Mouse (Mus musculus): ENCODE results near the gene Mpv17l2. TPM values are rescaled to one million over a fixed set of nuclear protein-coding genes. Genes with fewer than 3 reads are reported as not detected.

Mpv17l2 gene
- polyA plus RNA-seq, 1 experiment from 2014 or later, result 88.8 TPM

GRCm38 (mm10) chr8:70752000-70752764 is 8.6 kb downstream of the Mpv17l2 start:
- no peak overlapping the region for H3K4me2 ChIP-seq (replicated peaks; ENCODE audit: low read depth, low read length)

GRCm38 (mm10) chr8:70750128-70750680 is 10.5 kb downstream of the Mpv17l2 start:
- H3K4me1 ChIP-seq (ENCODE audit: insufficient read depth, low read depth, low read length), result peaks cover 10% of the 10 kb centered on the region; the same call in 1 of the 2 replicates
- H3K9ac ChIP-seq (replicated peaks; ENCODE audit: low read depth), result no peak overlapping the region
- H3K9me3 ChIP-seq (ENCODE audit: low read length), result no peaks in the 10 kb centered on the region
- H3K4me3 ChIP-seq (ENCODE audit: low read depth, low read length), result no peak overlapping the region
- ATAC-seq (no peak), DNase-seq (ENCODE audit: low spot score) (no peak)
- WGBS, result 82% methylated on average over 13 of the region's 13 CpGs
- peaks cover 4% of the 10 kb centered on the region; the same call in 1 of the 2 replicates for H3K27me3 ChIP-seq (replicated peaks; ENCODE audit: insufficient read depth, low read length)
- TF ChIP-seq EP300 (IDR thresholded peaks at IDR 0.05) (no peak), CTCF (IDR thresholded peaks at IDR 0.05) (no peak)
- no peak overlapping the region for H3K27ac ChIP-seq (ENCODE audit: low read length)
- no peaks in the 10 kb centered on the region for H3K36me3 ChIP-seq (ENCODE audit: insufficient read depth, low read length)
- no peak overlapping the region for H3K4me2 ChIP-seq (replicated peaks; ENCODE audit: low read depth, low read length)

More at GRCm38 (mm10) chr8:70752000-70752764, 8.6 kb downstream of the Mpv17l2 start:
- Histone ChIP-seq H3K27ac (ENCODE audit: low read length) (peak overlapping the region; percentile 97), H3K9ac (replicated peaks; ENCODE audit: low read depth) (no peak overlapping the region), H3K4me3 (ENCODE audit: low read depth, low read length) (no peak overlapping the region), H3K36me3 (ENCODE audit: insufficient read depth, low read length) (peaks cover 8% of the 10 kb centered on the region; the same call in 1 of the 2 replicates), H3K4me1 (ENCODE audit: insufficient read depth, low read depth, low read length) (peaks cover 10% of the 10 kb centered on the region; the same call in 1 of the 2 replicates), H3K9me3 (ENCODE audit: low read length) (no peaks in the 10 kb centered on the region), H3K27me3 (replicated peaks; ENCODE audit: insufficient read depth, low read length) (no peaks in the 10 kb centered on the region)
- ATAC-seq, result peak; percentile 56
- DNase-seq (ENCODE audit: low spot score), result peak; percentile 97
- TF ChIP-seq CTCF (IDR thresholded peaks at IDR 0.05) (peak; percentile 80), EP300 (IDR thresholded peaks at IDR 0.05) (peak; percentile 99)
- 15% methylated on average over 11 of the region's 11 CpGs for WGBS

GRCm38 (mm10) chr8:70749097-70749674 is 11.6 kb downstream of the Mpv17l2 start:
- Histone ChIP-seq H3K9me3 (ENCODE audit: low read length) (no peaks in the 10 kb centered on the region), H3K9ac (replicated peaks; ENCODE audit: low read depth) (no peak overlapping the region), H3K4me3 (ENCODE audit: low read depth, low read length) (no peak overlapping the region), H3K27ac (ENCODE audit: low read length) (no peak overlapping the region), H3K36me3 (ENCODE audit: insufficient read depth, low read length) (no peaks in the 10 kb centered on the region), H3K27me3 (replicated peaks; ENCODE audit: insufficient read depth, low read length) (peaks cover 13% of the 10 kb centered on the region; the same call in 1 of the 2 replicates), H3K4me1 (ENCODE audit: insufficient read depth, low read depth, low read length) (peaks cover 10% of the 10 kb centered on the region; the same call in 1 of the 2 replicates), H3K4me2 (replicated peaks; ENCODE audit: low read depth, low read length) (no peak overlapping the region)
- no peak for ATAC-seq
- TF ChIP-seq EP300 (IDR thresholded peaks at IDR 0.05) (no peak), CTCF (IDR thresholded peaks at IDR 0.05) (no peak)
- whole genome bisulfite sequencing, result 78% methylated on average over 19 of the region's 19 CpGs
- no peak for DNase-seq (ENCODE audit: low spot score)

- H3K27ac ChIP-seq (ENCODE audit: low read length), result no peak overlapping the region
- H3K9me3 ChIP-seq (ENCODE audit: low read length), result no peaks in the 10 kb centered on the region
- no peak overlapping the region for H3K4me3 ChIP-seq (ENCODE audit: low read depth, low read length)
- H3K36me3 ChIP-seq (ENCODE audit: insufficient read depth, low read length), result no peaks in the 10 kb centered on the region
- peaks cover 7% of the 10 kb centered on the region; the same call in 1 of the 2 replicates for H3K4me1 ChIP-seq (ENCODE audit: insufficient read depth, low read depth, low read length)
- WGBS, result 81% methylated on average over 23 of the region's 23 CpGs
- ATAC-seq (no peak), DNase-seq (ENCODE audit: low spot score) (no peak)
- H3K9ac ChIP-seq (replicated peaks; ENCODE audit: low read depth), result no peak overlapping the region
- peaks cover 20% of the 10 kb centered on the region; the same call in 1 of the 2 replicates for H3K27me3 ChIP-seq (replicated peaks; ENCODE audit: insufficient read depth, low read length)
- no peak overlapping the region for H3K4me2 ChIP-seq (replicated peaks; ENCODE audit: low read depth, low read length)
- TF ChIP-seq CTCF (IDR thresholded peaks at IDR 0.05) (no peak), EP300 (IDR thresholded peaks at IDR 0.05) (no peak)
Observed at GRCm38 (mm10) chr8:70748246-70749096, 12.3 kb downstream of the Mpv17l2 start.

- Histone ChIP-seq H3K4me3 (ENCODE audit: low read depth, low read length) (no peak overlapping the region), H3K27ac (ENCODE audit: low read length) (no peak overlapping the region), H3K36me3 (ENCODE audit: insufficient read depth, low read length) (no peaks in the 10 kb centered on the region), H3K27me3 (replicated peaks; ENCODE audit: insufficient read depth, low read length) (peaks cover 31% of the 10 kb centered on the region; the same call in 1 of the 2 replicates), H3K9me3 (ENCODE audit: low read length) (no peaks in the 10 kb centered on the region), H3K9ac (replicated peaks; ENCODE audit: low read depth) (no peak overlapping the region), H3K4me1 (ENCODE audit: insufficient read depth, low read depth, low read length) (no peaks in the 10 kb centered on the region; the same call in 1 of the 2 replicates), H3K4me2 (replicated peaks; ENCODE audit: low read depth, low read length) (no peak overlapping the region)
- DNase-seq (ENCODE audit: low spot score) (no peak), ATAC-seq (no peak)
- TF ChIP-seq EP300 (IDR thresholded peaks at IDR 0.05) (no peak), CTCF (IDR thresholded peaks at IDR 0.05) (no peak)
- WGBS, result 82% methylated on average over 18 of the region's 18 CpGs
Observed at GRCm38 (mm10) chr8:70747211-70747890, 13.4 kb downstream of the Mpv17l2 start.
